Mouse (Mus musculus) left cerebral cortex, adult 2 months (tissue): ENCODE results near the gene Snx1. TPM values are rescaled to one million over a fixed set of nuclear protein-coding genes. Genes with fewer than 3 reads are reported as not detected.

Source experiments
- DNase-seq, 2 experiments: peaks; one replicate each; pipeline ENCODE4 v3.0.0; 2021 to 2022; ENCODE audit warnings: low spot score in 2 of 2, mixed read lengths in 1 of 2; ENCODE audit errors: extremely low spot score in 1 of 2
- H3K27ac ChIP-seq: fragments of 200-600 bp; 2 replicates; pipeline ENCODE4 v1.8.1; 2022
- H3K4me3 ChIP-seq: fragments of 200-600 bp; 2 replicates; pipeline ENCODE4 v1.8.1; 2022
- CTCF ChIP-seq: fragments of 200-600 bp; IDR thresholded peaks from 2 replicates; pipeline ENCODE4 v1.8.1; 2022; ENCODE audit warnings: antibody characterized with exemption, mild to moderate bottlenecking, moderate library complexity
- intact Hi-C: fragments of 180-260 bp; cut with DNase I; formaldehyde crosslinking; loops from one replicate; pipeline ENCODE4 v1.15.1; 2025
- total RNA-seq, 2 experiments: library from RNA; stranded (reverse); gene quantifications; 2 replicates each; pipeline ENCODE4 v1.2.3; 2021

Gene Snx1
- total RNA-seq, 2 experiments from 2014 or later: 71.8 to 74.8 TPM

DNA sequence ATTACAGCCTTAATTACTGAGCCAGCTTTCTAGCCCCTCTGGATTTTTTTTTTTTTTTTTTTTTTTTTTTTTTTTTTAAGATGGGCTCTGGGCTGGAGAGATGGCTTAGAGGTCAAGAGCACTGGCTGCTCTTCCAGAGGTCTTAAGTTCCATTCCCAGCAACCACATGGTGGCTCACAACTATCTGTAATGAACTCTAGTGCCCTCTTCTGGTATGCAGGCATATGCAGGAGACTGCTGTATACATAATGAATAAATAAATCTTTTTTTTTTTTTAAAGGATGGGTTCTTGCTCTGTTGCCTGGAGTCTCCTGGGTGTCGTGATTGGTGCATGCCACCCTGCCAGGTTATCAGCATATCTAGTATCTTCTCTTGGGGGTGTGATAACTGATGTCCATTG lies 29.1 kb upstream of the Snx1 start:
- peak; percentile 34 for TF ChIP-seq CTCF
- intact Hi-C loops: loop anchor here (5.0 kb wide), 2 partner anchors 87 to 182 kb away; no protein-coding TSS in a partner anchor
- no peak overlapping the region for H3K27ac ChIP-seq
- DNase-seq: no peak
- no peak overlapping the region for H3K4me3 ChIP-seq

DNA sequence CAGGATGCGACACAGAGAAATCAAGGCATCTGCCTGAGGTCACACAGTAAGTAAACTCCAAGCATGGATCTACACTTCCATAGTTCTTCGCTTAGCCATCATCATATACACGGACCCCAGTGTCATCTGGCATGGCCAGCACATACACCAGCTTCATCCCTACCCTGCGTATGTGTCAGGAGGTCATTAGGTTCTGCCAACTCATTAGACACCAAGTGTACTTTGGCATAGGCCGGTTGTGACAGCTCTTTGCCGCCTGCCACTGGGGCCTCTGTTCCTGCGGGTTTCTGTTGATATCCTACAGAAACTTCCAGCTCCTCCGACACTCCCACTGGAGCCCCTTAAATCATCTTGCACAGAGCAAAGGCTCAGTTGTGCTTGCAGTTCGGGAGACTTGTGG lies 27.6 kb upstream of the Snx1 start:
- Histone ChIP-seq H3K27ac (no peak overlapping the region), H3K4me3 (no peak overlapping the region)
- intact Hi-C loops: no loop called here
- no peak for DNase-seq
- no peak for TF ChIP-seq CTCF

- TF ChIP-seq CTCF: no peak
- intact Hi-C loops: no loop called here
- DNase-seq: no peak
- no peak overlapping the region for H3K27ac ChIP-seq
- H3K4me3 ChIP-seq: no peak overlapping the region
Observed at GRCm38 (mm10) chr9:66153594-66153993, 27.2 kb upstream of the Snx1 start.

- H3K27ac ChIP-seq: no peak overlapping the region
- no peak overlapping the region for H3K4me3 ChIP-seq
- no peak for TF ChIP-seq CTCF
- DNase-seq: no peak
- intact Hi-C loops: no loop called here
Observed at GRCm38 (mm10) chr9:66152011-66152410, 25.6 kb upstream of the Snx1 start.

GRCm38 (mm10) chr9:66146141-66146540 lies 19.8 kb upstream of the Snx1 start:
- no peak for TF ChIP-seq CTCF
- DNase-seq: no peak
- Histone ChIP-seq H3K4me3 (no peak overlapping the region), H3K27ac (no peak overlapping the region)
- intact Hi-C loops: loop anchor here (10.0 kb wide), 3 partner anchors 209 to 289 kb away; partner anchors contain the start of gene Herc1

DNA sequence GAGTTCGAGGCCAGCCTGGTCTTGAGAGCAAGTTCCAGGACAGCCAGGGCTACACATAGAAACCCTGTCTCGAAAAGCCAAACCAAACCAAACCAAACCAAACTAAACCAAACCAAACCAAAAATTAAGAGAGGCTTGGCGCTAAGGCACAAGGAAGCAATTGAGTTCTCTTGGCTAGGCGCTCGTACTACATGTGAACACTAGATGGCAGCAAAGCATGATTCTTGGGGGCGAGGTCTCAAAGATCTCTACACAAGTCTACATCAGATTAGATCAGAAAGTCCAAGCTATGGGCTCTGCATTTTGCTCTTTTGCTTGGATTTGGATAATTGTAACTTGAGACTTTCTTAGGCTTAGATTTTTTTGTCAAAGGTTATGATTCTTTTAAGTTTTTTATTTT lies 17.9 kb upstream of the Snx1 start:
- intact Hi-C loops: loop anchor here (10.0 kb wide), 3 partner anchors 211 to 291 kb away; partner anchors contain the start of gene Herc1
- H3K27ac ChIP-seq: no peak overlapping the region

DNA sequence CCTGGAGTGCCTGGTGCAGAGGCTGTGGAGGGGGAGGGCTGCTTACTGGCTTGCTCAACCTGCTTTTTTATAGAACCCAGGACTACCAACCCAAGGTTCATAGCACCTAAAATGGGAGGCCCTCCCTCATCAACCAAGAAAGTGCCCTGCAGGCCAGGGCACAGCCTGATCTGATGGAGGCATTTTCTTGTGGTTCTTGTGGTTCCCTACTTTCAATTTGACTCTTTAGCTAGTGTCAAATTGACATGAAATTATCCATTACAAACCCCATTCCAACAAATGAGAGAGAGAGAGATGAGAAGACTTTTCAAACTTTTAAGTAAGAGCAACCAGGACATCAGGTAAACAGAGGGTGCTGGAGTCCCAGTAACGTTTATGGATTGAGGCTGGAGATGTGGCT lies 15.9 kb upstream of the Snx1 start:
- intact Hi-C loops: loop anchor here (10.0 kb wide), 3 partner anchors 213 to 293 kb away; partner anchors contain the start of gene Herc1

More for the DNA sequence above, 17.9 kb upstream of the Snx1 start:
- peak; percentile 83 for TF ChIP-seq CTCF
- peak; percentile 72 to 76 for DNase-seq
- H3K4me3 ChIP-seq: no peak overlapping the region

DNA sequence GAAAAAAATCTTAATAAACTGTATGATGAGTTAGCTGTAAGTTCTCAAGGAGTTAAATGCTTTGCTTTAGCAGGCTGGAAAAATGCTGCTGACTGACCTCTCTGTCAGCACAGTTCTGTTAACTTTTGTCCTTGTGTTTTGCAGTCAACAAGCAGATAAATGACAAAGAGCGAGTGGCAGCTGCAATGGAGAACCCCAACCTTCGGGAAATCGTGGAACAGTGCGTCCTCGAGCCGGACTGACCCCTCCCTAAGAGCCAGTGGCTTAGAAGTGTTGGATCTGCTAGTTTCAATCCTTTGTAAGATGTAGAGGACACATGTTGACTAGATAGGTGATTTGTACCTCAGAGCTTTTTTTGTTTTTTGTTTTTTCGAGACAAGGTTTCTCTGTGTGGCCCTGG lies 11.8 kb upstream of the Snx1 start:
- DNase-seq: no peak
- H3K27ac ChIP-seq: no peak overlapping the region
- no peak for TF ChIP-seq CTCF
- intact Hi-C loops: no loop called here
- H3K4me3 ChIP-seq: no peak overlapping the region

More for the DNA sequence above, 15.9 kb upstream of the Snx1 start:
- no peak for TF ChIP-seq CTCF
- Histone ChIP-seq H3K27ac (no peak overlapping the region), H3K4me3 (no peak overlapping the region)
- DNase-seq: no peak

DNA sequence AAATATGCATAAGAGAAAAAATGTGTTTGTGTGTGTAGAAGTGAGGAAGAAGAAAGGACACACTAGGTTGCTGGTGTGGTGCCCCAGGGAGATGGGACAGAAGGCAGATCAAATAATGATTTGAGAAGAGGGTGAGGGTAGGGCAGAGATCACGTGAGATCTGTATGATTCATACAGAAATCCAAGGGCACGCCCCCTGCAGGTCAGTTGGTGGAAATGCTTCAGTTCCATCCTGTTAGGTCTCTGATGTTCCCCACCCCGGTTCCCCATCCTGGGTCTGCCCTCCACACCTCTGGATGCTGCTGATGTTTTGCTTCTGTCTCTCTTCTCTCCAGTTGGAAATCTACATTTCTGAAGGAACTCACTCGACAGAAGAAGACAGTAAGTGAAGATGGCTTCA lies 9.6 kb upstream of the Snx1 start:
- Histone ChIP-seq H3K27ac (no peak overlapping the region), H3K4me3 (no peak overlapping the region)
- intact Hi-C loops: no loop called here
- peak; percentile 60 for TF ChIP-seq CTCF
- no peak for DNase-seq

DNA sequence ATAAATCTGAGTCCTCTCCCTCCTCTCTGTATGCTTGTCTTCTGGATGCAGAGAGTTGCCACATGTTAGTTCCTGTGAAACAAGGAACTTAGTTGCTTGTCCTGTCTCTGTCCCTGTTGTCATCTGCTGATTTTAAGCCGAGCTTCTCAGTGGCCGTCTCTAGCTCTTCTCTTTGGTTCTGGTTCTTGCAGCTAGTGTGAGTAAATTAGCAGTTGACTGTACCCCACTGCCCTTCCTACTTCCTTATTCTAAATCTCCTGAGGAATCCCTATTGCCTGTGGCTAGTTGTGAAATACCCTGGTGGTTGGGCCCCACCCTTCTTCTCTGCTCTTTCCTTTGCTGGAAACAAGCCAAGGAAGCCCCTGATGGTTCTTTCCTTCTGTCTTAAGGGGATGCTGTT lies 5.1 kb upstream of the Snx1 start:
- Histone ChIP-seq H3K4me3 (no peak overlapping the region), H3K27ac (no peak overlapping the region)
- intact Hi-C loops: no loop called here
- no peak for DNase-seq
- no peak for TF ChIP-seq CTCF

- Histone ChIP-seq H3K27ac (no peak overlapping the region), H3K4me3 (no peak overlapping the region)
- TF ChIP-seq CTCF: no peak
- DNase-seq: no peak
- intact Hi-C loops: no loop called here
Observed at GRCm38 (mm10) chr9:66127884-66128283, 1.5 kb upstream of the Snx1 start.

- no peak overlapping the region for H3K27ac ChIP-seq
- no peak for TF ChIP-seq CTCF
- no peak for DNase-seq
- intact Hi-C loops: no loop called here
- H3K4me3 ChIP-seq: peak overlapping the region; percentile 68
Observed at GRCm38 (mm10) chr9:66127193-66127546, 783 bp upstream of the Snx1 start.
